Mouse (Mus musculus): ENCODE results near the gene Akap6.
A peak's percentile ranks its signal among the peaks of the same experiment; 100 is the strongest.
"Not testable (repeated sequence)": the region's sequence is repeated elsewhere in the genome, so short reads cannot be mapped to it uniquely, and the experiment has no call there.

Gene Akap6

DNA sequence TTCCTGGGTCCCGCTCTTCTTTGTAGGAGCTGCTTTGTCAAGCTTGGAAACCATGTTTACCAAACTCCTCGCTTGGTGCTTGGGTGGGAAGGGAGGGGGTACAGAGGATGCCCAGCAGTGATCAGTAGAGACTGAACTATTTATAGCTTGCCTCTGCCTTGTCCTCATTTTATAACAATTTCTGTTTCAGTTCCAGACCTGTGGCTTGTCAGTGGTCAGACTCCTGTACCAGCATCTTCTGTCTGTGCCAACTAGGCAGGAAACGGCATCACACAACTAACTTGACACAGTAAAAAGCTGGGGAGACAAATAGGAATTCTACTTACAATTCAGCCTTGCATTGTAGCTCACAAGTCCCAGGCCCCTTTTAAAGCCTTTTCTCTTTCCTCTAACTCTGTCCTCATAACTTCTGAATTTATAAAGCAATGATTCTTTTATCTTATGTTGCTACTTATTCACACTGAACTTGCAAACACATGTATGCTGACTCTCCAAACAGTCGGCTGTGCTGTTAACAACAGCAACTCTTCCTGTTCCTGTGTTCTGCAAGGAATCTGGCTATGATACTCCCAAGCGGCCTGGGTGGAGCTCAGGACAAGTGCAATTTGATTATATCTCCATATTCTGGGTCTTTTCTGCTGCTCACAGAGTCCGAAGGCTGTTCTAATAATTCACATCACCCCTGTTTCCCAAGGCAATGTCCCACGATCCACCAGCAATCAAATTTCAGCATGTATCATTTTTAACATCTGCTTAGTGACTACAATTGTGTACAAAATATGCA, 12.9 kb downstream of the Akap6 start:
- no peak for DNase-seq

DNA sequence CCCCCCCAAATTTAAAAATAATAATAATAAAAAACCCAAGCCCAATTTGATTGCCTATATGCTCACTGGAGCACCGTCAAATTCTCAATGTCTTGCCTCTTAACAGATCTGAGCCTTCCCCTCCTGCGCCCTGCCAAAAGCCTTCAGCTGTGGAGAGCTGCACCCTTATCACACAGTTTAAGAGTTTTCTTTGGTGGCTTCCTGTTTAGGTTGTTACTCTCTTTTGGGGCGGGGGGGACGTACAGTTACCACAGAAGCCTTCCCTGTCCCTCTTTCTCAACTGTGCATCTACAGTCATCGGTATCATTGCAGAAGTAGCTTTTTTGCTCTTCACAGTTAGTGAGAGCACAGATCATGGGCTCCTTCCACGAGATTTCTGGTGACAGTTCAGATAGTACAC, 19.2 kb downstream of the Akap6 start:
- no peak for DNase-seq

DNA sequence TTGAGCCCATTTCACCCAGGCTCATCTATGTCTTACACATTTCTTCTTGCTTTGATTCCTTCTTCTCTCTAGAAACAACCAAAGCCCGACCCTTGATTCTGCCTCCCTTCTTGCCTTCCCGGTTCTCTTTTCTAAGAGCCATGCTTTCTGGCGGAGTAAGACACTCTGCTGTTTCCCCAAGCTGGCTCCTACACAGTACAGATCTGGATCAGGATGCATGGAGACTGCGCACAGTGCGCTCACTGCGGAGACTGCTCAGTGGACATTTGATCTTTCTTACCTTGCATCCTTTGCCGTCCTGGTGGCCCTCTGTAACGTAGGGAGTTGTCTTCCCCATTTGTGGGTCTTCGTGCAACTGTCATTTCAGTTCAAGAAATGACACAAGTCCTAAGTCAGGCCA, 20.0 kb downstream of the Akap6 start:
- no peak for DNase-seq

DNA sequence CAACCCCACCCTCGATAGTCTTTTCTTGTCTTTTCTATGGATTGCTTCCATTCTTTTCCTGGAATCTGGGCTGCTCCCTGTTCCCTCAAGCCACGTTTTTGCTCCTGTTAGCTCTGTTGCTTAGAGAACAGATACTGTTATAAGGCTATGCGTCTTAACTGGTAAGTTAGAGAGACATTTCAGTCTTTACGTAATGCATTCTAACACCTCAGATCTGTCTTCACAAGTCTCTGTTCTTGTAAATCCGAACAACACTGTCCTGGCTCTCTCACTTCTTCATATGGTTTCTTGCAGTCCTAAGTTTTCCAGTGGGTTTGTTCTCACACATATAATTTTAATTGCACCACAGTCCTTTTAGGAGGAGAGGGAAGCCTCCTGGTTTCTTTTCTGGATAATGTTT, 20.5 kb downstream of the Akap6 start:
- DNase-seq: no peak

DNA sequence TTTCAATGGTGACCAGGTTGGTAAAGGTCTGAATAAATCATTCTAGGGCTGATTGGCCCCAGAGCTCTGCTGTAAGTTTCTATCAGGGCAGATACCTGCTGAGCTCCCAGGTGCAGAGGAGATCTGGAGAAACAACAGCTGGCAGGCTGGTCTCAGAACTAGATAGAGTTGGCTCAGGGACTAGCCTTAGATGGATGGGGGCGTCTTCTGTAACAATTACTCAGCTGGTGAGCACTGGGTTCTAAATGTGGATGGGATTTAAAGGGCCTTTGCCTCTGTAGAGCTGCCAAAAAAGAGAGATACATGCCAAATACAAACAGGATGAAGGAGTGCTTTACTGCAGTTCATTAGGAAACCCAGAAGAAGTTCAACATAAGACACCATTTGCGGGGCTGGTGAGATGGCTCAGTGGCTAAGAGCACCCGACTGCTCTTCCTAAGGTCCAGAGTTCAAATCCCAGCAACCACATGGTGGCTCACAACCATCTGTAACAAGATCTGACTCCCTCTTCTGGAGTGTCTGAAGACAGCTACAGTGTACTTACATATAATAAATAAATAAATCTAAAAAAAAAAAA, 24.9 kb downstream of the Akap6 start:
- DNase-seq: not testable (repeated sequence)

DNA sequence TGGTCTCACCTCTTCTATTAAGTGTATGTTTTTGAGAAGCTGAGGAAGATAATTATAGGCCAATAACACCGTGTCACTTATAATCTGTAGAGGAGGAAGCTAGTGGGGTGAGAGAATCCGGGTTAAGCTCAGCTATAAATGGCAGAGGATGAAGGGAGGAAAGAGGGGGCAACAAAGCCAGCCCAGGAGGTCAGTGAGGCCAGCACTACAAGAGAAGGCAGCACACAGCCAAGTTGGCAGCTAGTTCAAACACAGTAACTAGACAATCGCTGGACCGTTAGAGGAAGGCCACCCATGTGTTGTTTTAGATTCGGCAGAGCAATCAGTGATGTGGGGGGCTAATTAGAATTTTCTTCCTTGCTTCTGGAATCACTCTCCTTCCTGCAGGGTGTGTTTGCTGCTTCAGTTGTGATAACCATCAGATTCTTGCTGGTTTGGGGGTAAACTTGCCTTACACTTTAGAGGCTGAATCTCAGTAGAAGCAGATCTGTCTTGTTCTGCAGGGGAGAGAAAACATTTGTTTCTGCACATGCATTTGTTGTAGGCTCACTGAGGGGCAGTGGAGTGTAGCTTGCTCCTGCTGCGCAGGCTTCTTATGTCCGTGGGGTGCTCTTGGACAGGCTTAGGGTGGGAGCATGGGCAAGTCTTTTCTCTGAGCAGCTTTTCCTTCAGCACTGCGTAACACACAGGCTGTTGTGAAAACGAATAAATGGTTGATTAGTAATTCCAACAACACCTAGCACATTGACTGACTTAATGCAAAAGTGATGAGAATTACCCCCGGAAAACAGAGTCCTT, 27.4 kb downstream of the Akap6 start:
- peak; percentile 47 to 60 for DNase-seq

DNA sequence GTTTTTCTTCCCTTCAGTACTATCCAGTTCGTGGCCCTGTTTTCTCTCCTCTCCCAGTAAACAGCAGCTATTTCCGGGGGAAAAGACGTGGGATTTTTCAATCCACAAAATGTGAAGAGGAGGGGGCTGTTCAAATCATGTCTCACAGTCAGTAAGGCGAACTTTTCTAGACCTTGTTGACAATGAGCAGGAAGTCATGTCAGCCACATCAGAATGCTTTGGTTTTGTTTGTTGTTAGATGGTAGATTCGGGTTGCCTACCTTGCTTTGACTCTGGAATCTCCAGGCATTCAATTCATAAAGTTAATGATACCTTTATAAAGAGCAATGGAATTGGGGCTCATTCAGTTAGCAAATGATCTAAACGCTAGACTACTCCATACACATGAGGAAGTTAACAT, 30.2 kb downstream of the Akap6 start:
- no peak for DNase-seq

DNA sequence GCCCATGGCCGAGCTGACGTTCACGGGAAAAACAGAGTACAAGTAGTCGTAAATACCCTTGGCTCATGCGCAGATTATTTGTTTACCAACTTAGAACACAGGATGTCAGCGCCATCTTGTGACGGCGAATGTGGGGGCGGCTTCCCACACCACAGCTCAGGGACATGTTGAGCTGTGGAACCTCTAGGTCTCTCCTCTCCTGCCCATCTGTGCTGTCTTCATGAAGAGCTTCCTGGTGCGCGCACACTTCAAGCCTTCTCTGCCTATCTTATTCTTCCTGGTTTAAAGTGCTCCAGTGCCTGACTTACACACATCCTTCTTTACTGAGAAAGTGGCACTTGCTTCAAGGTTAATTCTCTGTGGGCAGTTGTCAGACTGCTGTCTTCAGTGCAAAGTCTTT, 36.0 kb downstream of the Akap6 start:
- DNase-seq: not testable (repeated sequence)

DNA sequence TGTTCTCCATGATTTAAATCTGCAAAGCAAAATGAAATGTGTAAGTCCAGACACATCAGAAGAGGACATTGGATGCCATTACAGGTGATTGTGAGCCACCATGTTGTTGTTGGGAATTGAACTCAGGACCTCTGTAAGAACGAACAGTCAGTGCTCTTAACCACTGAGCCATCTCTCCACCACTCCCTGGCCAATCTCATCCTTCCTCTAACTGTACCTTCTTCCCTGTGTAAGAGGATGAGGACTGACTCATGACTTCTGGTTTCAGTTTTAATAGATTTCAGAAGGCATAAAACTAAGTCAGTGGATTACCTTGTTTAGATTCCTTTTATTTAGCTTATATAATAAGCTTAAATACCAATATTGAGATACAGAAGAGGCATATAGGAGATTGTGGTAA, 38.0 kb downstream of the Akap6 start:
- no peak for DNase-seq

DNA sequence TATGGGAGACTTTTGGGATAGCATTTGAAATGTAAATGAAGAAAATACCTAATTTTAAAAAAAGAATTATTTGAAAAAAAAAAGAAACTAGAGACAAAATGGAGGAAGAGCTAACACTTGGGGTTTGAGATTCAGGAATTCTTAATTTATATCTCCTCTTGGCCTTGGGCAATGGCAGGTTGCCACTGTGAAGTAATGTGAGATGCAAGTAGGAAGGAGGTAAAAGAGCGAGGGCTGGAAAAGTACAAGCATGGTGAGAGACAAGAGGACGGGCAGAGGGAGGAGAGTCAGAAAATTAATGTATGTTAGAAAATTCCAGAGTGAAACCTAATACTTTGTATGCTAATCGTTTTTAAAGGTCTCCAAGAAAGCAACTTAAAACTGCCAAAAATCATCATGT, 40.1 kb downstream of the Akap6 start:
- DNase-seq: no peak

DNA sequence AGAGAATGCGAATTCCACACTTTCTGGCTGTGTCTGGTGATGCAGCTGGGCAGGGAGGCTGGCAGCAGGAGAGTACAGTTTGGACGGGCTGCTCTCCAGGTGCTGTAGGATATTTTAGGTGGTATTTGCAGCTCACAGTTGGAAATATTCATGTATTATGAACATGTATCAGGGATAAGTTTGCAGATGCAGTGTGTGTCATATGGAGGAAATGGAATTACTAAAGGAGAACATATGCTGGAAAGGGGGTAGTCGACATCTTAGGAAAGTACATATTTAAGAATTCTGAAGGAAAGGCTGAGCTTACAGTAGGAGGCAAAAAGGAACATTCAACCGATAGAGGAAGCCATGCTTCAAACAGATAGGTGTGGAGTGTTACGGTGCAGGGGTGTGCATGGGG, 42.6 kb downstream of the Akap6 start:
- DNase-seq: no peak

DNA sequence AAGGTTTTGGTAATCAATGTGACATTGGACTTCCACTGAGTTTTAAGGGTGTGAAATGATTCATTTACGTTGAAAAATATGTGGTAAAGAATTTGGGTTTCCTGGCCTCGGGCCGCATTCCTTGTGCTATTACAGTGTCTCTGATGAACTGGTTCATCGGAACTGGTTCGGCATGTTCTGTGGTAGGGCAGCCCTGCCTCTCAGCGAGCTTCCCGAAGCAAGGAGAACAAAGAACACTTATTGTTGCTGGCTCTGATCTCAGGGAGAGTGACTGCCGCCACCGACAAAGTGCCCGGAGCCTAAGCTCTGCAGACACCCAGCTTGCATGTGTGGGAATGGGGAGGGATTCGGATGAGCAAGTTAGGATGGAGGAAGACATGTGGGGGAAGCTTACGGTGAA, 50.8 kb downstream of the Akap6 start:
- DNase-seq: no peak

DNA sequence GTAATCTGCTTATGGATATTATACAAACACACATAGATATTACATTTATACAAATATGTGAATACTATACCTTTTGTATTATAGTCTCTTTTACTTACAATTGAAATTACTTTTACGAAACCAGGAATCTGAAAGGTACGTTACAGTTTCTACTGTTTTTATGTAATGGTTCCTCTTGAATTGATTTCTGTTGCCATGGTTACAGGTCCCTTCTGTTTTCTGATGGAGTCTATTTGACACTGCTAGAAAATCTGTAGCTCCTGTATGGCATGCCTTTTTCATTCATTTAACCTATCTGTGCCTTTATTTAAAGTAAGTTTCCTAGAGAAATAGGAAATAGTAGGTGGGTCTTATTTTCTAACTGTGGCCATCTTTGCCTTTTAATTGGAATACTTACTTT, 56.5 kb downstream of the Akap6 start:
- no peak for DNase-seq

DNA sequence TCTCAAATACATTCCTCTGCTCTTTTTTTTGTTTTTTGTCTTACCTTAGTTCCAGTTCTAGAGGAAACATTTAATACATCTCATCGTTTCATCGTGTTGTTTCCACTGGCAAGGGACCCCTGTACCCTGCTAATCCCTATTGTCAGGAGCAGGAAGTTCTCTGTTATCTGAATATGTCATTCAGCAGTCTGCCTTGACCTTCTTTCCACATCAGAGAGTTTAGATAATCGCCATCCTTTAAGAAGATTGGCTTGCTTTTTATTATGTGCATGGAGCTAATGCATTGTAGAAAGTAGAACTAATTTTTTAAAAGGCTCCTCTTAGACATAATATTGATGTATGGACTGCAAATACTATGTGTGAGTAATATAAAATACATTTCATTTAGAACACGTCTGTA, 58.7 kb downstream of the Akap6 start:
- DNase-seq: no peak

DNA sequence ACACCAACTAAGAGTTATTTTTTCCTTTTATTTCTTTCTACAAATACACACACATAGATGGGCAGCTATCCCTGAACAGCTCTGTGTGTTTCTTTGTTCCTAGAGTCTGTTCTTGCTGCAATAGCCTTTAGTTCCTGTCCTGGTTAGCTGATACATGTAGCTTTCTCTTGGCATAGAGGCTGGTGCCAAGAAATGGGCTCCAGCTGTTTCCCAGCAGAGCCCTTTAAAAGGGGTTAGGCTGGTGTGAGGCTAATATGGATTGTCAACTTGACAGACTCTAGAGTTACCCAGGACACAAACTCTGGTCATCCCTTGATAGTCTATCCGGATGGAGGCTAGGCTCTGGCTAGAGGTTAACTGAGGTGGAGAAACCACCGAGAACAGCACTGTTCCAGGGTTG, 64.9 kb downstream of the Akap6 start:
- DNase-seq: no peak

DNA sequence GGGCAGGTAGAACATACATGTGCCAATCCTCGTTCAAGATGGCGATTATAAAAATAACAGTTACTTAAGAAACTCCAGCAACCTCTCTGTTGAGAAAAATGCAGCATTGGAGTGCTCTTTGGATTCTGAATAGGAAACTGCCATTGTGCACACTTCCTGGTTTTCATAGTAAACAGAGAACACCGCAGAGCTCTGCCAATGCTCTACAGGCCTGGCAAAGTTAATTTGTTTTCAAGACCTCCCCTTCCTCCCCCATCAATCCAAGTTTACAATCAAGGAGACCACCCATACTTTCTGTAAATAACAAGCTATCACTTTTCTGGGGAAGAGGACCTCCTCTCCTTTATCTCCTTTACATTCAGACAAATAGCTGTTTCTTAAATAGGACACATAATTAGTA, 65.6 kb downstream of the Akap6 start:
- no peak for DNase-seq

DNA sequence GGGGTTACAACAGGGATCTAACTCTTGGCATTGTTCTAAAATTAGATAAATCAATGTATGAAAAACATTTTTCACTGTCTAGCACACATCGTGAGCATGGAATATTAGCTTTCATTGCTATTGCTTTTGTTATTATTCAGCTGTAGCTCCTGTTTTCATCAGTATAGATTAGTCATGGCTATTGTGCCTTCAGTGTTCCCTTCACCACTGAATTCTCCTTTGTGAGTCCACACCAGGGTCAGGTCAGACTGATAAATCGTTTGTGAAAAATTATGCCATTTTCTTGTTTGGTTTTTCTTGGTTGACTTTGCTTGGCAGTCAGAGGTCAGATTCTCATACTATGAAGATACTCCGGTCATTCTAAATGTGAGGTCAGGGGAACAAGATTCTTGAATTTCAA, 70.4 kb downstream of the Akap6 start:
- no peak for DNase-seq

DNA sequence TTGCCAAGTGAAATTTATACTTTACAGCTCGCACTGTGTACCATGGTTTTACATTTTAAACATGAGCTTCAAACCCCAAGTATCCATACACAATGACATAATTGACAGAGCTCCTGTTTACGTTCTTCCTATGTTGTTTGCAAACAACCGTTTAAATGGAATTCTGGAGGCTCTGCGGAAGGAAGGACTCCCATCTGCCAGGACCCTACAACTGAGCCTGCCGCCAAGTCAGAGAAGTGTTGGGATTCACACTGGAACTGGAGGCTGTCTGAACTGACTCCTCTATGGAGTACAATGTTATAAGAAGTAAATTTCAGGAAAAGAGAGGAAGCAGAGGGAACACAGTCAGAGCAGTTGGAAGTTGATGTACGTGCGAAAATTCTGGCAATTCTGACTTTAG, 72.7 kb downstream of the Akap6 start:
- DNase-seq: peak; percentile 41 to 45

DNA sequence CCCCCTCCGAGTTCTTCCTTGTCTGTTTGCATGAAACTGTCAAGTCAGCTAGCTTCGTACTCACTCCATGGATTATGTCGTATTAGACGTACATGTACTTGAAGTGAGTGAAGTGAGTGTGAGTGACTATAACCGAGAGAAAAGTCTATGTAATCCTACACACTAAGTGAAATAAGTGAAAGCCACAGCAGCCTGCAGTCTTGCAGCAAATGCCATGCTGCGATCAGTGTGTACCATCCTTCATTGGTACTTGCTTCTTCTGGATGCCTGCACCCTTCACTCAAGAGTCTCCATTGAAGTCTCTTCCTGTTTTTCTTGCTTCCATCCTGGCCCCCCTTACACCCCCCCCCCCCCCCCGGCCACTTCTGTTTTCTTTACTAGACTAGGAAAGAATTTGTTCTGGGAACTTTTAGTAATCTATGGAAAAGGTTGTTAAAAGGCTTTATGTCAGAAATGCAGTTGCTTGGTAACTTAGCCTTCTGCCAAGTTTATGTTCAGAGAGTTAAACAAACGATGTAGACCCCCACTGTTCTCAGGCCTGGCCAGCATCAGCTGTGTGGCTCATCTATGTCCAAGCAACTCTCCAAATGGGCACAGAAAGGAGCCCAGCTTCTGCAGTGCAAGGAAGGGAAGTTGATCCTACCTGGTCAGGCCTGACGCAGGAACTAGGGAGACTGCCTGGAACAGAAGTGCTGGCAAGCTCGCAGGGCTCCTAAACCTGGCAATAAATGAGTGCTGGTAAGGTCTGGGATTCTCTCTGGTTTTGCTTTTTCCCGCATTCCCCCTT, 73.5 kb downstream of the Akap6 start:
- peak; percentile 49 to 52 for DNase-seq

DNA sequence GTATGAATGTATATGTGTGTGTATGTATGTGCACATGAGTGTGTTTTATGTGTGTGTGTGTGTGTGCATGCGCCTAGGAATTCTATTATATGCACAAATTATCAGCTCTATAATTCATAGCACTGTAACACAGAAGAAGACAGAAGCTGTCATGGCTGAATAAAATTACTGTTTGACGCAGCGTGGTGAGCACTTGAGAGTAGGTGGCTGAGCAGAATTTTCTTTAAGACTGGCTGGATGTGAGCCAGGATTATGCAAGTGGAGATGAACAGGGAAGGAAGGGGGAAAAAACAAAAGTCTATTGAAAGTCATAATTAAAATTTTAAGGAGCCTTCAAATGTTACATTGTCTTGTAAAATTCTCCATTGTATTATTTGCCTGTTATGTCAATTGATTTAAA, 74.7 kb downstream of the Akap6 start:
- peak; percentile 59 to 64 for DNase-seq

DNA sequence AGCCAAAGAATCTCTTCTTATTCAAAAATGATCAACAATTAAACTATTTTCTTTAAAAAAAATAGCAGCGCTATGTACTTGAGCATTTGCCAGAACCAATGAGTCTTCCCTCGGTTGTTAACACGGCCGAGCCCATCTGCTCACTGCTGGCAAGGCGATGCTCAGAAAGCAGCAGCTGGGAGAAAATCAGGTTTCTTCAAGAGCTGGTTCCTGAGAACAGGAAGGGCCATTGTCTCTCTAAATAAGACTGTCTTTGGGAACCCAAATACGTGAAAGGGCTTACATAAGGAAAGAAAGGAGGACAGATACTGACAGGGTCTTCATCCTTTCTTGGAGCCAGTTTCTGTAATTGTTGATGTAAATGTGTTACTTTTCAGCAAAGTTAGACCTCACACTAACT, 75.2 kb downstream of the Akap6 start:
- DNase-seq: peak; percentile 81 to 84

DNA sequence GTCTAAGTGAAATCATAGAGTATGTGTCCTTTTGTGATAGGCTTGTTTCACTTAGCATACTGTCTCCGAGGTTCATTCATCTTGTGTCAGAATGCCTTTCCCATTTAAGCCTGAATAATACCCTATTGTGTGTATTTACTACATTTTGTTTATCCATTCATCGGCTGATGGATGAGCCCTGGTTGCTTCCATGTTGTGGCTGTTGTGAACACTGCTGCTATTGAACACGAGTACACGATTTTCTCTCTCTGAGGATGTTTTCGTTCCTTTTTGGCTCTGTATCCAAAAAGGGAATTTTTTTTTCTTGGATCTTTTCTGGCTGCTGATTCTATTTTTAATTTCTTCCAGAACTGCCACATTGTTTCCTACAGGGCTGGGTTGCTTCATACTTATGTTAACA, 81.0 kb downstream of the Akap6 start:
- DNase-seq: no peak

DNA sequence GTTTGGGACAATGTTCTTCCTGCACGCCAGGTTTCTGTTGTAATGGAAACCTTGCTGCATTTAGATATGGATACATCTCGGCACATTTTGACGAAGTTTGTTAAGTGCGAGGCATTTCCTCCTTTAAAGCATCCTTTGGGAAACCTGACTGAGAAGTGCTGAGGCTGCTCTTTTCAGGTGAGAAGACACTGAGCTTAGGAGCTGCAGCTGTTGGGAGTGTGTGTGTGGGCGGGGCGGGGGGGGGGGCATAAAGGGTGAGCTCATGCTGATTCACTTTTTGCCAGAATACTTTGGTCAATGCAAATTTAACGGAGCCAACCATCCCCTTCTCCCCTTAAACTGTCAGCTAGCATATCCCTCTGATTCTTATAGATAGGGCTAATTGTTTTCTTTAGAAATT, 81.9 kb downstream of the Akap6 start:
- DNase-seq: no peak
